21 mouse cellular contexts compared by ENCODE assay signal in the genomic region with DNA sequence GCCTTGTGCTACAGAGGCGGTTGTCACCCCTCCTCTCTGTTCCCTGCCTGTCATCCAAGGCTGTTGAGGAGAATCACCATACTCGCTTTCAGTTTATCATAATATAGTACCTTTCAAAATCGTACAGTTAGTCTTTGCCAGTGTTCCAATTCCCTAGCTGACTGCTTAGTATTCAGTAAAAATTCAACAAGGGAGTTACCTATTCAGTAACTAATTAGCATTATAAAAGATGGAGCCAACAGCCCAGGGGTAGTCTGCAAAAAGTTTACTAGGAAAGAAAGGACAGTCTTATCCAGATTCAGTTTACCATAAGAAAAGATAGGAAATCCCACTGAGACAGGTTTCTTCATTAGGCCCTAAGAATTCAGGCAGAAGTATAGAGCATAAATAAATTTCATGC.
DNase-seq lines count a peak whose midpoint lies in the region; ATAC-seq and TF ChIP-seq lines count a peak whose summit lies in the region.
"Had no signal": no experiment of that assay in that cellular context is flagged by ENCODE, and none has a peak within 500 bp of the region (broad histone marks: within the 10 kb centered on the region; RNA-seq: fewer than 3 reads in every experiment).

No protein-coding gene starts in this region.

- WGBS in forebrain, embryonic 11.5 days = 69% methylated on average over 3 of the region's 3 CpGs
- WGBS in forebrain, embryonic 10.5 days = 79% methylated on average over 3 of the region's 3 CpGs
- WGBS in midbrain, embryonic 14.5 days = 54% methylated on average over 3 of the region's 3 CpGs
- WGBS in midbrain, postnatal 0 days = 55% methylated on average over 3 of the region's 3 CpGs
- 41% methylated on average over 3 of the region's 3 CpGs for WGBS in forebrain, embryonic 14.5 days

- TF ChIP-seq CTCF in midbrain, postnatal 0 days (IDR thresholded peaks at IDR 0.05) = no peak

- no peak overlapping the region for H3K9ac ChIP-seq in forebrain, embryonic 11.5 days (ENCODE audit: low read length)
- no peak overlapping the region for H3K9ac ChIP-seq in midbrain, embryonic 14.5 days (replicated peaks; ENCODE audit: low read length)
- no peak overlapping the region for H3K9ac ChIP-seq in midbrain, postnatal 0 days (replicated peaks; ENCODE audit: low read length, poor library complexity, severe bottlenecking)
- H3K9ac ChIP-seq in forebrain, embryonic 14.5 days (ENCODE audit: low read length) = no peak overlapping the region
- H3K9ac ChIP-seq: embryonic facial prominence, embryonic 13.5 days; heart, embryonic 12.5 days; hindbrain, embryonic 14.5 days; intestine, embryonic 15.5 days had no signal

- H3K4me2 ChIP-seq in forebrain, embryonic 11.5 days (ENCODE audit: low read depth, low read length, severe bottlenecking) = no peak overlapping the region
- no peak overlapping the region for H3K4me2 ChIP-seq in midbrain, embryonic 14.5 days (ENCODE audit: low read length)
- H3K4me2 ChIP-seq in midbrain, postnatal 0 days (ENCODE audit: low read depth, low read length, poor library complexity, severe bottlenecking) = no peak overlapping the region
- no peak overlapping the region for H3K4me2 ChIP-seq in forebrain, embryonic 14.5 days (ENCODE audit: low read length)
- H3K4me2 ChIP-seq: embryonic facial prominence, embryonic 13.5 days; heart, embryonic 12.5 days; hindbrain, embryonic 14.5 days; intestine, embryonic 15.5 days had no signal

- DNase-seq in forebrain, embryonic 11.5 days (ENCODE audit: low spot score) = no peak
- DNase-seq in forebrain, embryonic 10.5 days (ENCODE audit: extremely low spot score, low spot score) = no peak
- peak; percentile 3 for DNase-seq in midbrain, embryonic 14.5 days
- DNase-seq in midbrain, postnatal 0 days (ENCODE audit: low spot score) = no peak
- peak; percentile 30 for DNase-seq in forebrain, embryonic 14.5 days (ENCODE audit: low spot score)
- DNase-seq in heart, adult 8-10 months (ENCODE audit: low spot score) = no peak
- DNase-seq in cerebellum, postnatal 4 days (ENCODE audit: low spot score in 2 of 2) = no peak
- DNase-seq: adrenal gland, adult 8-10 months; B cell, adult 2 months; cerebellum, adult 11-12 months; cerebellum, adult 9-10 months; cerebellum, postnatal 25 days; gastrocnemius, postnatal 10 days; heart, adult 2 months had no signal

- no peaks in the 10 kb centered on the region for H3K36me3 ChIP-seq in forebrain, embryonic 11.5 days (ENCODE audit: control insufficient read depth, insufficient read depth, low read length)
- no peaks in the 10 kb centered on the region for H3K36me3 ChIP-seq in forebrain, embryonic 10.5 days (replicated peaks)
- no peaks in the 10 kb centered on the region for H3K36me3 ChIP-seq in midbrain, embryonic 14.5 days (ENCODE audit: control insufficient read depth, insufficient read depth, low read length)
- no peaks in the 10 kb centered on the region for H3K36me3 ChIP-seq in midbrain, postnatal 0 days (ENCODE audit: insufficient read depth, low read length)
- no peaks in the 10 kb centered on the region for H3K36me3 ChIP-seq in forebrain, embryonic 14.5 days (ENCODE audit: control insufficient read depth, insufficient read depth, low read length)
- H3K36me3 ChIP-seq: embryonic facial prominence, embryonic 13.5 days; heart, embryonic 12.5 days; hindbrain, embryonic 10.5 days; intestine, embryonic 15.5 days had no signal

- no peak overlapping the region for H3K27ac ChIP-seq in forebrain, embryonic 11.5 days (ENCODE audit: low read depth, low read length)
- no peak overlapping the region for H3K27ac ChIP-seq in forebrain, embryonic 10.5 days
- no peak overlapping the region for H3K27ac ChIP-seq in midbrain, embryonic 14.5 days (replicated peaks; ENCODE audit: low read depth, low read length)
- H3K27ac ChIP-seq in midbrain, postnatal 0 days (ENCODE audit: low read depth, low read length) = no peak overlapping the region
- H3K27ac ChIP-seq in forebrain, embryonic 14.5 days (ENCODE audit: low read depth, low read length) = no peak overlapping the region
- H3K27ac ChIP-seq: embryonic facial prominence, embryonic 13.5 days; heart, adult 2 months; hindbrain, embryonic 10.5 days; hindbrain, embryonic 14.5 days; intestine, embryonic 15.5 days had no signal

- ATAC-seq in forebrain, embryonic 11.5 days (replicated peaks; ENCODE audit: low FRiP score) = peak; percentile 60; the same call in 1 of the 2 replicates
- no peak; the same call in 1 of the 2 replicates for ATAC-seq in midbrain, embryonic 14.5 days (ENCODE audit: low FRiP score, low TSS enrichment)
- ATAC-seq in midbrain, postnatal 0 days (ENCODE audit: low FRiP score) = no peak
- peak; percentile 75 for ATAC-seq in forebrain, embryonic 14.5 days
- ATAC-seq: CD4-positive, CD25-positive, alpha-beta regulatory T cell, adult 4 months; intestine, embryonic 15.5 days; Patski had no signal

- H3K27me3 ChIP-seq in forebrain, embryonic 11.5 days (ENCODE audit: control insufficient read depth, insufficient read depth, low read length) = no peaks in the 10 kb centered on the region
- H3K27me3 ChIP-seq in forebrain, embryonic 10.5 days (ENCODE audit: poor library complexity, severe bottlenecking) = no peaks in the 10 kb centered on the region
- no peaks in the 10 kb centered on the region for H3K27me3 ChIP-seq in midbrain, embryonic 14.5 days (ENCODE audit: control insufficient read depth, insufficient read depth, low read length)
- no peaks in the 10 kb centered on the region for H3K27me3 ChIP-seq in midbrain, postnatal 0 days (ENCODE audit: insufficient read depth, low read length)
- H3K27me3 ChIP-seq in forebrain, embryonic 14.5 days (replicated peaks; ENCODE audit: control insufficient read depth, insufficient read depth, low read length) = no peaks in the 10 kb centered on the region
- H3K27me3 ChIP-seq: embryonic facial prominence, embryonic 13.5 days; heart, embryonic 12.5 days; intestine, embryonic 15.5 days; Patski had no signal

- no peak overlapping the region for H3K4me3 ChIP-seq in forebrain, embryonic 11.5 days (ENCODE audit: low read depth, low read length)
- no peak overlapping the region for H3K4me3 ChIP-seq in forebrain, embryonic 10.5 days
- no peak overlapping the region for H3K4me3 ChIP-seq in midbrain, embryonic 14.5 days (replicated peaks; ENCODE audit: low read depth, low read length)
- no peak overlapping the region for H3K4me3 ChIP-seq in midbrain, postnatal 0 days (ENCODE audit: low read depth, low read length)
- H3K4me3 ChIP-seq in forebrain, embryonic 14.5 days (ENCODE audit: low read depth, low read length) = no peak overlapping the region
- H3K4me3 ChIP-seq: embryonic facial prominence, embryonic 13.5 days; heart, adult 2 months; heart, embryonic 12.5 days; hindbrain, embryonic 10.5 days; intestine, embryonic 15.5 days had no signal

- H3K4me1 ChIP-seq in forebrain, embryonic 11.5 days (replicated peaks; ENCODE audit: control insufficient read depth, insufficient read depth, low read length) = no peaks in the 10 kb centered on the region
- no peaks in the 10 kb centered on the region for H3K4me1 ChIP-seq in forebrain, embryonic 10.5 days
- no peaks in the 10 kb centered on the region for H3K4me1 ChIP-seq in midbrain, embryonic 14.5 days (ENCODE audit: control insufficient read depth, insufficient read depth, low read length)
- H3K4me1 ChIP-seq in midbrain, postnatal 0 days (ENCODE audit: insufficient read depth, low read length) = no peaks in the 10 kb centered on the region
- H3K4me1 ChIP-seq in forebrain, embryonic 14.5 days (ENCODE audit: control insufficient read depth, insufficient read depth, low read length) = no peaks in the 10 kb centered on the region
- H3K4me1 ChIP-seq: embryonic facial prominence, embryonic 13.5 days; heart, embryonic 12.5 days; hindbrain, embryonic 10.5 days; intestine, embryonic 15.5 days had no signal

- no peaks in the 10 kb centered on the region; the same call in 1 of the 2 replicates for H3K9me3 ChIP-seq in forebrain, embryonic 11.5 days (ENCODE audit: control insufficient read depth, low read length)
- H3K9me3 ChIP-seq in forebrain, embryonic 10.5 days = peaks cover 18% of the 10 kb centered on the region; the same call in 1 of the 2 replicates
- H3K9me3 ChIP-seq in midbrain, embryonic 14.5 days (ENCODE audit: control insufficient read depth, low read length) = peaks cover 5% of the 10 kb centered on the region; the same call in 1 of the 2 replicates
- H3K9me3 ChIP-seq in midbrain, postnatal 0 days (ENCODE audit: low read length) = no peaks in the 10 kb centered on the region
- H3K9me3 ChIP-seq in forebrain, embryonic 14.5 days (replicated peaks; ENCODE audit: control insufficient read depth, low read length) = 0 out of 2 replicates have a peak, but pooled peaks cover 2% of the 10 kb centered on the region
- H3K9me3 ChIP-seq: embryonic facial prominence, embryonic 13.5 days; heart, embryonic 12.5 days; intestine, embryonic 15.5 days had no signal

Comparison
In these comparisons a context has a peak if more than half of its experiments do, and no peak if none do; other contexts are left out.
1. DNase-seq: peak in midbrain, embryonic 14.5 days (single experiment) and forebrain, embryonic 14.5 days (single experiment); none in forebrain, embryonic 11.5 days (single experiment), forebrain, embryonic 10.5 days (single experiment), midbrain, postnatal 0 days (single experiment), heart, adult 8-10 months (single experiment) and cerebellum, postnatal 4 days (0 of 2).
2. ATAC-seq: peak in forebrain, embryonic 11.5 days (single experiment) and forebrain, embryonic 14.5 days (single experiment); none in midbrain, embryonic 14.5 days (single experiment) and midbrain, postnatal 0 days (single experiment).